Mouse (Mus musculus) midbrain, embryonic 11.5 days (tissue): ENCODE results near the gene Cfdp1. TPM values are rescaled to one million over a fixed set of nuclear protein-coding genes. Genes with fewer than 3 reads are reported as not detected.
A peak's percentile ranks its signal among the peaks of the same experiment; 100 is the strongest.

ENCODE experiments used
- ATAC-seq: fragments of 200-750 bp; cut with Nextera tagmentation; 2 replicates; pipeline ENCODE4 v1.8.0; 2017; ENCODE audit warnings: moderate TSS enrichment, moderate library complexity; ENCODE audit not compliant: low FRiP score
- DNase-seq: peaks from one replicate; pipeline ENCODE4 v3.0.0; 2015; ENCODE audit warnings: low spot score; ENCODE audit errors: missing footprints
- H3K27ac ChIP-seq: fragments of 300-500 bp; sonication (generic); 2 replicates; pipeline ENCODE4 v1.5.1; 2014; ENCODE audit warnings: low read depth, low read length
- H3K27me3 ChIP-seq: fragments of 300-500 bp; sonication (generic); 2 replicates; pipeline ENCODE4 v1.6.1; 2014; ENCODE audit warnings: mild to moderate bottlenecking, low read length, moderate library complexity, mixed read lengths; ENCODE audit not compliant: control insufficient read depth, insufficient read depth
- H3K36me3 ChIP-seq: fragments of 300-500 bp; sonication (generic); 2 replicates; pipeline ENCODE4 v1.6.1; 2014; ENCODE audit warnings: mild to moderate bottlenecking, low read length, moderate library complexity, mixed read lengths; ENCODE audit not compliant: control insufficient read depth, insufficient read depth
- H3K4me1 ChIP-seq: fragments of 300-500 bp; sonication (generic); 2 replicates; pipeline ENCODE4 v1.6.1; 2014; ENCODE audit warnings: low read length; ENCODE audit not compliant: control insufficient read depth, insufficient read depth
- H3K4me2 ChIP-seq: fragments of 300-500 bp; sonication (generic); 2 replicates; pipeline ENCODE4 v1.6.1; 2014; ENCODE audit warnings: mild to moderate bottlenecking, moderate library complexity
- H3K4me3 ChIP-seq: fragments of 300-500 bp; sonication (generic); 2 replicates; pipeline ENCODE4 v1.5.1; 2014; ENCODE audit warnings: low read depth, low read length
- H3K9ac ChIP-seq: fragments of 300-500 bp; sonication (generic); 2 replicates; pipeline ENCODE4 v1.6.1; 2014; ENCODE audit warnings: low read length
- H3K9me3 ChIP-seq: fragments of 300-500 bp; sonication (generic); 2 replicates; pipeline ENCODE4 v1.6.1; 2016; ENCODE audit warnings: low read length; ENCODE audit not compliant: control insufficient read depth
- WGBS: fragments of 180-500 bp; shearing (Covaris S2); extraction: QIAGEN DNeasy Blood & Tissue Kit; methylation state at CpG from one replicate; pipeline ENCODE4 v1.1.7; 2014; 5-methylcytosine and 5-hydroxymethylcytosine counted together
- polyA plus RNA-seq: library from polyadenylated mRNA; unstranded; fragments of >200 nt; fragmentation: Nextera tagmentation; extraction: Ambion mirVana; gene quantifications from 2 replicates; pipeline ENCODE4 v1.2.1, GENCODE M21; 2014

Gene Cfdp1
- polyA plus RNA-seq, 1 experiment from 2014 or later: 209 TPM

DNA sequence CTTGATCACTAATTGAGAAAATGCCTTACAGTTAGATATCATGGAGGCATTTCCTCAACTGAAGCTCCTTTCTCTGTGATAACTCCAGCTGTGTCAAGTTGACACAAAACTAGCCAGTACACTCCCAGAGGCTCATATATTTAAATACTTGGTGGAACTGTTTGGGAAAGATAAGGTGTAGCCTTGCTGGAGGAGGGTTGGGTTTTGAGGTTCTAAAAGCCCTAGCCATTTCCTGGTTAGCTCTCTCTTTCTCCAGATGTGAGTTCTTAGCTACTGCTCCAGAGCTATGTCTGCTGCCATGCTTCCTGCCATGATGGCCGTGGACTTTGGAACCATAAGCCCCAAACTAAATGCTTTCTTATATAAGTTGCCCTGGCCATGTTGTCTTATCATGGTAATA, 33.4 kb upstream of the Cfdp1 start:
- Histone ChIP-seq H3K27ac (no peak overlapping the region), H3K9me3 (no peaks in the 10 kb centered on the region), H3K4me3 (no peak overlapping the region), H3K4me1 (no peaks in the 10 kb centered on the region), H3K36me3 (no peaks in the 10 kb centered on the region), H3K27me3 (peaks cover 24% of the 10 kb centered on the region), H3K9ac (no peak overlapping the region), H3K4me2 (no peak overlapping the region)
- 90% methylated on average over 1 of the region's 1 CpGs for WGBS
- DNase-seq: no peak
- ATAC-seq: no peak

DNA sequence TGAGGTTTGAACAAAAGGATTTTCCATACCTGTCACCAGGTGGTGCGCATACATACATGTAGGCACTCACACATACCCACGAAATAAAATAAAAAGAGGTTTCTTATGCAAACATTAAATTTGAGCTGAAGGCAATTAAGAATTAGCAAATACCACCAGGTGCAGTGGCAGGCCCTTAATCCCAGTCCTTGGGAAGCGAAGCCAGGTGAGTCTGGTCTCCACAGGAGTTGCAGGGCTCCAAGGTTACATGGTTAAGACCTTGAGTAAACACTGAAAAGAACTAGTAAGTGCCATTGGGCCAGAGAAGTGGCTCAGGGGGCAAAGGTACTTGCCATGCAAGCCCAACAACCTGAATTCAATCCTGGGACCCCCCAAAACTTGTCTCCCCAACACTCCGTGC, 29.5 kb upstream of the Cfdp1 start:
- ATAC-seq (no peak), DNase-seq (no peak)
- no peak overlapping the region for H3K4me2 ChIP-seq
- no peaks in the 10 kb centered on the region for H3K27me3 ChIP-seq
- H3K9ac ChIP-seq: no peak overlapping the region
- WGBS: 84% methylated on average over 4 of the region's 4 CpGs
- H3K4me1 ChIP-seq: no peaks in the 10 kb centered on the region
- H3K27ac ChIP-seq: no peak overlapping the region
- H3K4me3 ChIP-seq: no peak overlapping the region
- no peaks in the 10 kb centered on the region for H3K36me3 ChIP-seq
- no peaks in the 10 kb centered on the region for H3K9me3 ChIP-seq

DNA sequence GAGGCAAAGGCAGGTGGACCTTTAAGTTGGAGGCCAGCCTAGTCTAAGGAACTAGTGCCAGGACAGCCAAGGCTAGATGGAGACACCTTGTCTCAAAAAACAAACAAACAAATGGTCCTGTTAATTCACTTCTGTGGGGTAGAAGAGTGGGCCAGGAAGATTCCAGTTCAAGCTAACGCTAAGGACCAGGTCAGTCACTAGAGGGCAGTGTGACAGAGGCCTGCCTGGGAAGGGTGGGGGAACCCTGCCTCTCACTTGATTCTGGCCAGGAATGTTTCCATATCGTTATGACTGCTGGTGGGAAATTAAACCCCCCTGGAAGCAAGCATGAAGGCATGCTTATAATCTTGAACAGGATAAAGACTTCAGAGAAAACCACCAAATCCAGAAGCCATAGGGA, 27.5 kb upstream of the Cfdp1 start:
- ATAC-seq: 0 out of 2 replicates have a peak, but pooled peaks have one; percentile 38
- no peak overlapping the region for H3K9ac ChIP-seq
- H3K4me1 ChIP-seq: no peaks in the 10 kb centered on the region
- H3K4me2 ChIP-seq: no peak overlapping the region
- H3K27me3 ChIP-seq: no peaks in the 10 kb centered on the region
- no peak overlapping the region for H3K4me3 ChIP-seq
- no peaks in the 10 kb centered on the region for H3K36me3 ChIP-seq
- DNase-seq: peak; percentile 93
- WGBS: 3% methylated on average over 2 of the region's 2 CpGs
- H3K27ac ChIP-seq: no peak overlapping the region
- no peaks in the 10 kb centered on the region for H3K9me3 ChIP-seq

DNA sequence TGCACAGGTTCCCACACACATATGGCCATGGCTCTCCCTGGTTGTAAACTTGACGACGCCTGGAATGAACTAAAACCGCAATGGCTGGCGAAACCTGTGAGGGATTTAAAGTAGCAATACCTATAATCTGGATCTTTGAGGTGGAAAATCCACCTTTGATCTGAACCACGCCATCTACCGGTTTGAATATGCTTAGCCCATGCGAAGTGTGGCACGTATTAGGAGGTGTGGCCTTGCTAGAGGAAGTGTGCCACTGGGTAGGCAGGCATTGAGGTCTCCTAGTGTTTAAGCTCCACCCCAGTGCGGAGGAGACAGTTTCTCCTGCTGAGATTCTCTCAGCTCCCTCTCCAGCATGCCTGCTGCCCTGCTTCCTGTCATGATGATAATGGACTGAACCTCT, 23.6 kb upstream of the Cfdp1 start:
- Histone ChIP-seq H3K9ac (no peak overlapping the region), H3K9me3 (no peaks in the 10 kb centered on the region), H3K27me3 (no peaks in the 10 kb centered on the region), H3K4me3 (no peak overlapping the region), H3K4me1 (peaks cover 4% of the 10 kb centered on the region; the same call in 1 of the 2 replicates), H3K27ac (no peak overlapping the region), H3K4me2 (no peak overlapping the region), H3K36me3 (no peaks in the 10 kb centered on the region)
- DNase-seq: no peak
- ATAC-seq: no peak
- whole genome bisulfite sequencing: 69% methylated on average over 9 of the region's 9 CpGs

DNA sequence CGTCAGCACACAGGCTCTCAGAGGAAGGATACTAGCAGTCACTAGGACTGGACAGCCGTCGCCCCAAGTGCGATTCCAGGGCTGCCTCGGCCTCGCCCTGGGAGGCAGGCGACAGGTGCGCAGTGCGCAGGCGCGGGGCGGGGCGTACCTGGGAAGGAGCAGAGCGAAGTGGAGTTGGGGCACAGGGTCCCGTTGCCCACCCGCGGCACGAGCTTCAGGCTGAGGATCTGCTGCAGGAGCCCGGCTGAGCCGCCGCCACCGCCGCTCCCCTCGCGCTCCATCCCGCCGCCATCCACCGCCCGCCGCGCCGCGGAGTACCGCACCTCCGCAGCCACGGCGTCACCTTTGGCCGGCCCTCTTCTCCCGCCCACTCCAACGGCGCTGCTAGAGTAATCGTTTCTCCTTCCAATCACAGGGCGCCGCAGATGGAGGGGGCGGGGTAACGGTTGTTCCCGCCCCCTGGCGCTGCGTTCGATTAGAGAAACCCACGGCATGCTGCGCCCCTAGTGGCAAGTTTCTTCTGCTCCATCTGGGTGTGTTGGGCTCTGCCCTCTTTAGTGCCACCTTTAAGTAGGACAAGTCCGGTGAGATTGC, 22.4 kb upstream of the Cfdp1 start, which contains the start of gene Tmem170:
Gene Tmem170 (minus strand): TSS at position 396 of the 594 bp plus-strand sequence.
- Histone ChIP-seq H3K27me3 (no peaks in the 10 kb centered on the region), H3K4me3 (peak within 1 kb of the TSS; percentile 77), H3K9ac (peak within 1 kb of the TSS; percentile 70), H3K4me1 (peaks cover 4% of the 10 kb centered on the region; the same call in 1 of the 2 replicates), H3K4me2 (peak within 1 kb of the TSS; percentile 66), H3K9me3 (no peaks in the 10 kb centered on the region), H3K36me3 (no peaks in the 10 kb centered on the region), H3K27ac (no peak within 1 kb of the TSS)
- DNase-seq (peak; percentile 100), ATAC-seq (peak; percentile 98)
- under 1% methylated on average over 43 of the region's 53 CpGs for WGBS

DNA sequence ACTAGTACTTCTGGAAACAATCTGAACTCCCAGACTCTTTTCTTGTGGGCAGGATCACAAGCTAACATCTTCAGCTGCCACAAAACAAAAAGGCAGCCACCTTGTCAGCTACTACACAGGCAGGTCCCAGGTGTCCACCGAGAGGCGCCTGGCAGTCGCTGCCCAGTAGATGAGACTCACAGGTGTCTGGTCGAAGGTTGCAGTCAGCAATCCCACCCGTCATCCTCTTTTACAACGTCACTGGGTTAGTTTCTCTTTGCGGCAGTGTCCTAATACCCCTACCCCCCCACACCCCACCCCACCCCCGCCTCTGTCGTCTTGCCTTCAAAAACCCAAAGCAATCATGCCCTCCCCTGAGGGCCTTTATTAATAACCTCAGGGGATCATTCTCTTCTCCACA, 21.7 kb upstream of the Cfdp1 start:
- H3K27ac ChIP-seq: no peak overlapping the region
- WGBS: 31% methylated on average over 9 of the region's 9 CpGs
- H3K27me3 ChIP-seq: no peaks in the 10 kb centered on the region

DNA sequence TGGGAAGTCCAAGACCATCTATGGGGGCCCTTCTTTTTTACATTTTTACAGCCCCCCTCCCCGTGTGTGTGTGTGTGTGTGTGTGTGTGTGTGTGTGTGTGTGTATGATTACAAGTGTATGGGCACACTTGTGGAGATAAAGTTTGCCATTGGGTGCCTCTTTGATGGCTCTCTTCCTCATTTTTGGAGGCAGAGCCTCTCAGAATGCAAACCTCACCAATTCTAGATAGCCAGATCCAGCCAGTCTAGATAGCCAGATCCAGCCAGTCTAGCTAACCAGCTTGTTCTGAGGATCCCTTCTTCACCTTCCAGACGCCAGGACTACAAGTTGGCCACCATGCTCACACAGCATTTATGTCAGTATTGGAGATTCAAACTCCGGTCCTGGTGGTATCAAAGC, 17.2 kb upstream of the Cfdp1 start:
- H3K4me3 ChIP-seq: no peak overlapping the region
- H3K9me3 ChIP-seq: no peaks in the 10 kb centered on the region
- H3K27ac ChIP-seq: no peak overlapping the region
- H3K4me2 ChIP-seq: no peak overlapping the region
- 86% methylated on average over 3 of the region's 3 CpGs for WGBS
- no peaks in the 10 kb centered on the region for H3K36me3 ChIP-seq
- H3K9ac ChIP-seq: no peak overlapping the region
- no peaks in the 10 kb centered on the region for H3K27me3 ChIP-seq
- DNase-seq (no peak), ATAC-seq (no peak)
- H3K4me1 ChIP-seq: peaks cover 4% of the 10 kb centered on the region; the same call in 1 of the 2 replicates

More for the DNA sequence above, 21.7 kb upstream of the Cfdp1 start:
- Histone ChIP-seq H3K36me3 (no peaks in the 10 kb centered on the region), H3K4me1 (peaks cover 4% of the 10 kb centered on the region; the same call in 1 of the 2 replicates), H3K4me2 (peak overlapping the region; percentile 66), H3K9ac (peak overlapping the region; percentile 70), H3K4me3 (peak overlapping the region; percentile 77), H3K9me3 (no peaks in the 10 kb centered on the region)
- no peak for DNase-seq
- ATAC-seq: no peak

DNA sequence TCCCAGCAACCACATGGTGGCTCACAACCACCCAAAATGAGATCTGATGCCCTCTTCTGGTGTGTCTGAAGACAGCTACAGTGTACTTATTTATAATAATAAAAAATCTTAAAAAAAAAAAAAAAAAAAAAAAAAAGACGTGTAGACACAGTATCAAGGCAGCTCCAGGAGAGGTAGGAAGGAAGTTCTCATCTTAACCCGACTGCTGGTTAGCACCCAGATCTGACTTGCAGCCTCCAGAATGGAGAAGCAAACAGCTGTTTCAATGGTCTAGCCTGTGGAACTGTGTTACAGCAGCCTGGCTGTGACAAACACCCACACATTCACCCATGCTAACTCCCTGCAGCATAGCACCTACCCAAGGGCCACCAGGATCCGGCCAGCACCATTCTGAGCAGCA, 16.3 kb upstream of the Cfdp1 start:
- 85% methylated on average over 3 of the region's 3 CpGs for WGBS
- Histone ChIP-seq H3K27me3 (no peaks in the 10 kb centered on the region), H3K36me3 (no peaks in the 10 kb centered on the region), H3K4me3 (no peak overlapping the region), H3K9ac (no peak overlapping the region), H3K27ac (no peak overlapping the region), H3K4me2 (no peak overlapping the region), H3K9me3 (no peaks in the 10 kb centered on the region), H3K4me1 (no peaks in the 10 kb centered on the region)
- DNase-seq: no peak
- ATAC-seq: no peak

DNA sequence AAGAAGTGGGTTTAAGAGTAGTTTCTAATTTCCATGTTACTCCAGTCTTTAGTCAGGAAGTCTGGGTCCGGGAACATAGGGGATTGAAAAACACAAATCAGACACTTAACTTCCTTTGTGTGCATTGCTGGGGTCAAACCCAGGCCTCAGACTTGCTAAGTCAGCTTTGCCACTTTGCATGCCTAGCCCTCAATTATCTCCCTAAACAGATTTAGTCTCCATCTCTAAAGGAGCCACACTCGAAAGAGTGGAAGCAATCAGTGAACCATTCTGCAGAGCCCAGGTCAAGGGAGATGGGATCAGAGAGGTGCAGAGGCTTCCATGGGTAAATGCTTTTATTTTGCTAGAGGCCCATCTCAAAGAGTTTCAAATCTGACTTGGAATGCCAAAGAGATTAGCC, 14.6 kb upstream of the Cfdp1 start:
- Histone ChIP-seq H3K27ac (no peak overlapping the region), H3K4me3 (no peak overlapping the region), H3K36me3 (no peaks in the 10 kb centered on the region), H3K9ac (no peak overlapping the region), H3K9me3 (no peaks in the 10 kb centered on the region), H3K4me1 (no peaks in the 10 kb centered on the region), H3K4me2 (no peak overlapping the region), H3K27me3 (no peaks in the 10 kb centered on the region)
- ATAC-seq (no peak), DNase-seq (no peak)
- WGBS: 47% methylated on average over 2 of the region's 2 CpGs
